Mouse (Mus musculus) right cerebral cortex, adult 2 months (tissue): ENCODE measurements around the gene Gm20388.

Experiments
- DNase-seq, 2 experiments: peaks; one replicate each; pipeline ENCODE4 v3.0.0; 2021 to 2022; ENCODE audit warnings: low spot score in 2 of 2

Gm20388 gene

DNA sequence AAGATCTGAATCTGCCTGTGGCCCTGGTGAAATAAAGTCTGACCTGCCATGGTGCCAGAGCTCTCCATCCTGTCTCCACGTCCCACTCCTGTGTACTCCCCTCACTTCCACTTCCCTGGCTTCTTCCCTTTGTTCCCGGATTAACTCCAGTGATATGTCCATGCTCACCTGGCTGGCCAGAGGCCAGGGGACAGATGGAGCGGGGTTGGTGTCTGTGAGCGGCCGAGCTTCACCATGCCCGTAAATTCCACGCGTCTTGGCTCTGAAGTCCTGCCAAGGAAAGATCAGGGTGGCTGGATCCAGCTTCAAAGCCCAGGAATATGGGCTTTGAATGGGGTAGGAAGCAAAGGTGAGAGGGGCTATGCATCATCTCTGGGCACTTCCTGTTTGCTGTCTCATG is 256.5 kb downstream of the Gm20388 start:
- DNase-seq = no peak

DNA sequence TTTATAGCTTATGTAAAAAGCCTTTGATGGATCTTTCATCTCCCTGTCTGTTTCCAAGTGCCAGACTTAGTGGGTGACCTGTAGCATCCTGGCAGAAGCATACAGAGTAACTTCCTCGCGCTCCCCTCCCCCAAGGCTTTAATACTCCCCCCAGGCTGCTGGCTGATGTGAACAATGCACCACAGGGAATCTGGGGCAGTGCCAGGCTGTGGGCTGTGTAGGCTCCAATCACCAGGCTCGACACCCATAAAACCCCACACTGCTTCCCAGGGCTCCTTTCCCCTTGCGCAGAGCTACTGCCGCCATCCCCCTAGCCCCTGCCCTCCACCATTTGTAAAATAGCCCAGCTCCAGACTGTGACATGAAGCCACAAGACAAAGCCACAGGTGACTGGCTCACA is 257.2 kb downstream of the Gm20388 start:
- DNase-seq = peak; percentile 68 to 81

GRCm38 (mm10) chr8:120169119-120169518 is 258.5 kb downstream of the Gm20388 start:
- DNase-seq = no peak

GRCm38 (mm10) chr8:120173195-120173594 is 262.6 kb downstream of the Gm20388 start:
- DNase-seq = no peak

DNA sequence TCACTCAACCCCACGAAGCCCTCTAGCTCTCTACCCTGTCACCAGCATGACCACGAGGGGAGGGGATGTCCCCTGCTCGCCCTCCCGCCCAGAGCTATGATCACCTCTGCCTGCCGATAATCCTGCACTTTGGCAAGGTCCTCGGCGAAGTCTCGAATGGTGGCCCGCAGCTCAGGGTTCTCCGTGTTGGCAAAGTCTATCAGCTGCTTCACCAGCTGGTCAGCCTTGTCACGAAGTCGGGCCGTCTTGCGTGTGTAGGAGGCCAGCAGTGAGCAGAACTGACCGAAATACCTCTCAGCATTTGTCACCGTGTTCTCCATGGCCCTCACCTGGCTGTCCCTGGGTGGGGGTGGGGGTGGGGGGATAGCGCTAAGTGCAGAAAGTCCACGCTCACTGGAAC is 264.0 kb downstream of the Gm20388 start:
- DNase-seq = no peak

GRCm38 (mm10) chr8:120176605-120177004 is 266.0 kb downstream of the Gm20388 start:
- no peak for DNase-seq

GRCm38 (mm10) chr8:120177318-120178123 is 266.9 kb downstream of the Gm20388 start, which contains the start of gene Fam92b:
Gene Fam92b (minus strand): TSS chr8:120177466.
- DNase-seq = peak; percentile 54 to 58

DNA sequence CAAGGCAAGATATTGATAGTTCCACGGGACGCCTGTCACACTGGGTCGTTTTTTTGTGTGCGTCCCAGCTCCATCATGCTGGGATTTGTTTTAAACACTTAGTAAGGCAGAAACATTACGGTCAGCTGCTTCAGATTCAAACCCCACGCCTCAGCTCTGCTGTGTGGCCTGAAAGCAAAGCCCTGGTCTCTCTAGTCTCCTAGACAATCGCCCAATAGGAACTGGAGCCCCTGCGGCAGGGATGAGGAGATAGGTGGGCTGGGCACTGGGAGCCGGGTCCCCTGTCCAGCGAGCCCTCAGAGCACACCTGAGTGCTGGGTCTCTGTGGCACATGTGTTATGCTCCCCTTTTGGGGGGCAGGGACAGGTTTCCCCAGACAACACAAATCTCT is 267.5 kb downstream of the Gm20388 start:
- no peak for DNase-seq

GRCm38 (mm10) chr8:120179027-120179431 is 268.4 kb downstream of the Gm20388 start:
- peak; percentile 91 to 93 for DNase-seq

DNA sequence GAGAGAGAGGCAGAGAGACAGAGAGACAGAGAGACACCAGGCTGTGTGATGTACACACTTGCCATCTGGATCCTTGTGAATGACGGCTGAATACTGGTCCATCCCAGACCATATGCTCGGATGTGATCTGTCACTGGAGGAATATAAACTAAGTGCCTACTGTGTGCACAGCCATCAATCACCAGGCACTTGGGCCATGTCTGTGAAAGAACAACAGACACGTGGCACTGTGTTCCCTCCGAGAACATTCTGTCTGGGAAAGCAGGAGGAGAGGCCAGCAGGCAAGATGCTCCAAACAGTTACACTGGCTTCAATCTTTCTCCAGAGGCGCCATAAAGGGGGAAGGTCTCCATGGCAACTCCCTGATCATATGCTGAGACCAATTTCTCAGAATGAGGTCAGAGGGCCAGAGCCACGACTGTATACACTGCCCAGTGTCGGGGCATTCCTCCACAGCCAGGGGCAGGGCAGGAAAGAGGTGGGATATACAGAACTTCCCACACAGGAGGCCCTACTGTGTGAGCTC is 269.9 kb downstream of the Gm20388 start:
- no peak for DNase-seq

- DNase-seq = no peak
Observed at GRCm38 (mm10) chr8:120181274-120181673, 270.6 kb downstream of the Gm20388 start.

GRCm38 (mm10) chr8:120181861-120182414 is 271.3 kb downstream of the Gm20388 start:
- DNase-seq = no peak

GRCm38 (mm10) chr8:120184366-120184765 is 273.7 kb downstream of the Gm20388 start:
- DNase-seq = no peak

DNA sequence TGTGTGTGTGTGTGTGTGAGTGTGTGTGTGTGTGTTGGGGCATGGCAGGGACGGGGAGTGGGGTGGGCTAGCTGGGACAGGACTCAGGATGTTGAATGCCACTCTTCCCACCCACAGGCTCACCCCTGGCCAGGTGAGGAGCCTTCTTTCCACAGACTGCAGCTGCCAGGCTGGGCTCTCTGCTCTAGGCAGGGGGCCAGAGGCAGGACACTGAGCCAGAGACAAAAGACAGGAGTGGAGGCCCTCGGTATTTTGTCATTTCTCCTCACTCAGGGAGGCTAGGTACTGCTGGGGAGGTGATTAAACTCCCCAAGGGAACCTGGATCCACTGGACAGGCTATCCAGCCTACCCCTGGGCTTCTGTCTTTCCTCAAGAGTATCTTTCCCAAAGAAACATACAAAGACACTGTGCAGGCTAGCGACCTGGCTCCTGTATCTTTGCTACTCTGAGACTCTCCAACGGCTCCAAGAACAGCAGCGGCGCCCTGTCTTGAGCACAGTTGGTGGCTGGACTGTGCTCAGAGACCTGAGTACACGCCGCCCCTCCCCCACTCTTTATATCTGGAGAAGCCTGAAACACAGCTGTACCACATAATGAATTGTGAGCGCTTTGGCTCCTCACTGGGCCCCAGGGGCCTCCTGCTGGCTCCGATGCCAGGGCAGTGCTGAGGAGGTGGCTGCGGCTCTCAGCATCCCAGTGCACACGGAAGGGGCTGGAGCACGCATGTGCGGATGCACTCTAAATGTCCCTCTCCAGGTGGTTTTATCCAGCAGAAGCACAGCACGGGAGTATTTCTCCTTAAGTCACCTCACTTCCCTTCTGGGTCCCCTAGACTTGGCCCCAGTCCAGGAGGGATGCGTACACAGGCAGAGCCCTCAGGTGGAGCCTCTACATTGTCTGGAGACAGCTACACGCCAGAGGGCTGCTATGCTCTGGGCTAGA is 274.5 kb downstream of the Gm20388 start:
- no peak for DNase-seq

- peak in 1 of 2 experiments; percentile 17 for DNase-seq
Observed at GRCm38 (mm10) chr8:120186454-120186853, 275.8 kb downstream of the Gm20388 start.

DNA sequence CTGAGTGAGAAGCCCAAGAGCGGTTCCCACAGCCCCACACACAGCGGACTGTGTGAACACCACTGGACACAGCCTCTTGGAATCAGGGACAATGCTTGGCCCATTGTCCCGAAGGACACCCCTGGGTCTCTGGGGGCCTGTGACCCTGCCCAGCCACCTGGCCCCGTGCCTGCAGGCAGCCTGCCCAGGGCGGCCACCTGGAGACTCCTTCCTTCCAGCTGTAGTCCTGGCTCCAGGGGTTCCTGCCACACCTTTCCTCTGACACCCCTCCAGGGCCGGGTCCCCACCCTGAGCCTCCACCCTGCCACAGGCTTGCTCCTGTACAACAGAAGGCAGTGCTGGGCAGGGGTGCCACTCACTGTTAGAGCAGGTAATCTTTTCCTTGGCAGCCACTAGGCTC is 277.9 kb downstream of the Gm20388 start:
- DNase-seq = no peak

DNA sequence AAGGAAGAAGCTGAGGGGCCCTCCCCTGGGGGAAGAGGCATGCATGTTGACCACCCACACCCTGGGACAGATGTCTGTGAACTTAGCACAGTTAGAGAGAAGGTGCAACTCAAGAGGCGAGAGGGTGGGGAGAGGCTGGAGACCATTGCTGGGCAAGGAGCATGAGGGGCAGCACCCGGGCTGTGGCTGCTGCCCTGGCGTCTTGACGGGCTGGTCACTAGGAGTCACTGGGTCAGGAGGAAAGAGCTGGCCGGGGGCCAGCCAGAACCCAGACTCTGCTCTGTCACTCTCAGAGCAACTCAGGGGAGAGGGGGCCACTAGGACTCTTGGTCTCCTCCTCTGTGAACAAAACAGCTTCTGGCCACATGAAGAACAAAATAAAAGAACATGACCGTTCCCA is 278.8 kb downstream of the Gm20388 start:
- no peak for DNase-seq

DNA sequence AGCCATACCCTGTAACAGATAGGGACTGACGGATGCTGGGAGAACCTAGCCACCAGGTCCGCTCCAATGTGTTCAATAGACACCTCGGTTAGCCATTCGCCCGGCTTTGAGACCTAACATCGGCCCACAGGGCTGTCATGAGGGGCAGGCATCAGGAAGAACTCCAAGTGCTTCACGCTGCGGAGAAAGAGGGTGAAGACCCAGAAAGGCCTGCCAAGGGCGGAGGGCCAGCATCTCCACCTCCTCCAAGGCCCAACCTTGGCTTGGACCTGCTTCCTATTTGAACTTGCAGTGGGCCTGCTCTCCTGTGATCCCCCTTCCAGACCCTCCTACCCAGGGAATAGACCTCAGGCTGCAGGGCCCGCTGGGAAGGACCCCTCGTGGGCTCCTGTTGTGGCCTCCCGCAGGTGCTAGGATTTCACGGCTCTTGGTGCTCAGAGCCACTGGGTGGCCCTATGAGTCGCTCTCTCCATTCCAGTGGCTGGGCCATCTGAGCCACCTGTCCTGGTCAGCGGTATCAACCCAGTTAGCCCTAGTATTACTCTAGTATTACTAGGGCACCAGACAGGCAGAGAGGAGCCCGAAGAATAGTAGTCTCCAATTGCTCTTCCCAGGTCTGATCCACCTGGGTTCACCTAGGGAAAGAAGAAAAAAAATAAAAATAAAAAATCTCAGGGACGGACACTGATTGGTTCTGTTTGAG is 279.6 kb downstream of the Gm20388 start:
- no peak for DNase-seq

DNA sequence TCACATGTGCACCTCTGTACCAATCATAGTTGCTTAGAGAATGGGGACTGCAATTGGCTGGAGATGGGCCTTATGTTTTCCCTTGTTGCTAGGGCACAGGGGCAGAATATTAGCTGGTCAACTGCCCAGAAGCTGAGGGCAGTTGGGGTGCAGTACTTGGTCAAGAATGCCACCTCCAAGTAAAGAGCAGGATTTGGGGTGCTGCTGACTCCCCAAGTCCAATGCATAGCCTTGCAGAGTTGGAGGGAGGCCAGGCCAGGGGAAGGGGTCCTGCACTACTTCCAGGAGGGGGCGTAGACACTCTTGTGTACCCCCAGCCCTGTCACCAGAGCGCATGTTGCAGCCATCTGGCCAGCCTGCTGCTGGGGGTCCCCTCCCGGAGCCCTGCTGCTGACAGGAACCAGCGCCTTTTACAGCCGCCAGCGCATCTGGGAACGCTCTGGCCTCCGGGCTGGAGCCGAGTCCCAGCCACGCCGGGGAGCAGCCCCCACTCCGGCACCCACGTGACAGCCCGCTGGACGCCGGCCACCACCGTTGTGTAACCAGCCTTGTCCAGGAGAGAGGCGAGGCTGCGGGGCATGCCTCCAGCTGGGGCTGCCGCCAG is 280.3 kb downstream of the Gm20388 start:
- DNase-seq = peak; percentile 82 to 84

DNA sequence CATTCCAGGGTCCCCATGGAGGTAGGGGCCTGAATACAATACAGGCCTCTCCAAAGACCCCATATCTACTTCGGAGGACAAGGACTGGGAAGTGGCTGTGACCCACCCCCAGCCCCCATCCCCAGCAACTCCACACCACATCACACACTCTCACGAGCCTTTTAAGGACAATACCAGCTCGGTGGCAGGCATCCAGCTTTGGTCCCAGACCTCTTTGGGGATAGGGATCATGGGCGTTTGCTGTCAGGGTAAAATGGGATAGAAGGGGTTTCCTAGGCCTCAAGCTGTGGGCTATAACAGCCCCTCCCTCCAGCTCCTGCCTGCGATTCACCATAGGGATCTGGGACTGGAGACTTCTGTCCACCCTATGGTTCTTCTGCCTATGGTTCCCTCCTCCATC is 281.0 kb downstream of the Gm20388 start:
- DNase-seq = no peak

DNA sequence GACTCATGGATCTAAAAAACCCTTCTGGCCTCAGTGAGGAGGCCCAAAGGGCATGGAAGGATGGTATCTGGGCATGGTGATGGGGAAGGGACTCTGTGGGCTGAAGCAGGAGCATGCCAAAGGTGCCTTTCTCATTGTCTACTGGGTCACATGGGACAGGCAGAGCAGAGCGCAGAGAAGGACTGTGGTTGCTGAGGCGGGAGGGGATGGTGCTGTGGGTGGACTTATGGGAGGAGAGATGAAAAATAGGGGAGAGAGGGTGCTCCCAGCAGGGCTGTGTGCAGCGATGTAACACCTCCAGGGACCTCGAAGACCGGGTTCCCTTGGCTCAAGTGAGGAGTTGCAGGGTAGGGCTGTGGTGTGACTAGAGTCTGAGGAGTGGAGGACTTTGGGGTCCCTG is 281.5 kb downstream of the Gm20388 start:
- DNase-seq = no peak
